Mouse (Mus musculus) ES-Bruce4 (cell line): Measurements from ENCODE around the gene Arid1b.

ENCODE experiments used
- CTCF ChIP-seq: IDR thresholded peaks from one replicate; pipeline ENCODE4 v1.8.1; 2011; ENCODE audit warnings: low read depth, low read length
- POLR2A ChIP-seq: IDR thresholded peaks from one replicate; pipeline ENCODE4 v1.8.1; 2011; ENCODE audit warnings: low read length; ENCODE audit not compliant: insufficient read depth

DNA sequence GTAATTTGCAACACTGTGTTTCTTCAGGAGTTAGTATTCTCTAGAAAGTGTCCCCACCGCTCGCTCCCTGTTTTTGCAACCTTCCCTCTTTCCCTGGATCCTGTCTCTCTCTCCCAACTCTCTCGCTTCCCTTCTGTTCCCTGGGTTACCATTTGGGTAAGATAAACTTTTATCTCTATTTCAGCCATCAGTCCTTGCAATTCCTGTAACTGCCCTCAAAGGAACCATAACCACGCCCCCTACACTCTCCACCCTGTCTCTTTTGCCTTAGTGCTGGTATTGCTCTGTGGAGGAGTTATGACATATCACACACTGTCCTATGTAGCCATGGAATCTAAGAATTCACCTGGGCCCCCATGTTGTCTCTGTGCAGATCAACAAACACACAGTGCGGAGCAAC lies 11.3 kb upstream of the Arid1b start:
- TF ChIP-seq POLR2A (no peak), CTCF (no peak)
